Mouse (Mus musculus): ENCODE measurements around the gene Hoxd12.
A peak's percentile ranks its signal among the peaks of the same experiment; 100 is the strongest.

Gene Hoxd12

GRCm38 (mm10) chr2:74710929-74711543 is 36.2 kb downstream of the Hoxd12 start:
- DNase-seq = no peak

DNA sequence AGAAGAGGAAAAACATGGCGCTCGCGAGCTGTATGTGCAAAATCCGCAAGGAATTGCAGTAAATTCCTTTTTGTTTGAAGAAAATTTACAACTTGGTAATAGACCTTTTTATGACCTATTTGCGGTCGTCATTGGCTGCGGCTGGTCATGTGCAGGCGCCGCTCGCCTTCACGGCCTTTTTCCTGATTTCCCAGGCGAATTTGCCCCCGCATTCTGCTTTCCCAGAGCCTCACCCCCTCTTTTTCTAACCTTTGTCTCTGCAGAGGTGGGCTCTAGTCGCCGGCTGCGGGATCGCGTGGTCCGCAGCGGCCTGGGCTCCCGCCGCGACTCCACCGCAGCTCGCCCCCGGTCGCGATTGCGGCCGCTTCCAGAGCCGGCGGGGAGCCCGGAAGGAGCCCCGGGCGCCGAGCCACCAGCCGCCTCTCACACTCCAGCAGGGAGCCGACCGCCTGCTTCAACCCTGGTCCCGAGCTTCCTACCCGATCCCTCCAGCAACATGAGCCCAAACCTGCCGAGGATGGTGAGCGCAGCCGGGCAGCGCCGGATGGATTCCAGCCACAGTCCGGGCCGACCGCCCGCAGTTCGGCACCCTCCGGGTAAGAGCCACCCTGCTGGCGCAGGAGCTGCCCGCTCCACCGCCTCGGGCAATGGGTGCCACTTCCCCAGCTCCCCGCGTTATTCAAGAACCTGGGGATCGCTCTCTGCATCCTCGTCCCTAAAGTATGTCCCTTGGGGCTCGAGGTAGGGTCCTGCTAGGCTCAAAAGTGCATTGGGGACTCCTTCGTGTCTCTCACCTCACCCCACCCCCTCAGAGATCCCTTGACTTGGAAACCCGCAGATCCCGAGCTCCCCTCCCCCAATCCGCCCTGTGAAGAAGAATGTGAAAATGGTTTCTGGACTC is 37.2 kb downstream of the Hoxd12 start, which contains the start of the genes Hoxd3 and Hoxd4:
Hoxd3 (plus strand) TSS at position 207 of the 901 bp plus-strand sequence.
Hoxd4 (plus strand) TSS at position 209 of the 901 bp plus-strand sequence.
- no peak for DNase-seq

DNA sequence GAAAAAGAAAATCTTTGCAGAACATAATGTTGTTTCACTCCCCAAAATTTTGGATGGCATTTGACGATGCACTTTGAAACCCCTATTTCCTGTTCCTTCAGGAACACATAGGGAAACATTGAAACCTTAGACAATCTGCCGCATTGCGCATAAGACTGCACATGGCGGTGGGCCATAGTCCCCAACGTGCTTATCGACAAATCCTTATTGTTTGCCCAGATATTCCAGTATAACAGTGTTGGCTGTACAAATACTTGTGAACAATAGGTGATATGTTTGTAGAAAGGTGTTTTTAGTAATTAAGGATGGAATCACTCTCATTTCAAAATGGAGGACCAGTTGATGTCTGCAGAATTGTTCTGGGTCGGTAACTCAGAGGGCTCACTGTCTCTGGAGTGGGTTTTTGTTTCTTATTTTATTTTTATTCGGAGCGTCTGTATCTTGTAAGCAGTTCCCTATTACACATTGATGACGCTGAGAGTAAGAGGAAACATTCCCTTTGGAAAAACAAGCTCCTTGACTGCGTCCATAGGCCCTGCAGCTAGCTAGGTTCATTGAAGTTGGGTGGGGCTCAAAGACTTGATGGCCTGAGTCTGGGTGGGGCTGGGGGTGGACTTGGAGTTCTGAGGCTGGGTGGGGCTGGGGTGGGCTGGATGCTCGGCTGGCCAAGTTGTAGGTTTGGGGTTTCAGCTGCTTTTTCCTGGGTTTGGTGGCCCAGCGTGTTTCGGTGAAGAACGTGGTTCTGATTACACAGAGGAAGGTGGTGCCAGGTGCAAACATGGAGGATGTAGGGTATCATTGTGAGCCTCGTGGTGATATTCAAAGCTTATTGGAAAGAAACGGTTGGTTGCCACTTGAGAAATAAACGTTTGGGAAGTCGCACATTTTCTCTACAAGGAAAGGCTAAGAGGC is 38.7 kb downstream of the Hoxd12 start:
- no peak for DNase-seq

GRCm38 (mm10) chr2:74714156-74714789 is 39.5 kb downstream of the Hoxd12 start:
- DNase-seq = no peak

DNA sequence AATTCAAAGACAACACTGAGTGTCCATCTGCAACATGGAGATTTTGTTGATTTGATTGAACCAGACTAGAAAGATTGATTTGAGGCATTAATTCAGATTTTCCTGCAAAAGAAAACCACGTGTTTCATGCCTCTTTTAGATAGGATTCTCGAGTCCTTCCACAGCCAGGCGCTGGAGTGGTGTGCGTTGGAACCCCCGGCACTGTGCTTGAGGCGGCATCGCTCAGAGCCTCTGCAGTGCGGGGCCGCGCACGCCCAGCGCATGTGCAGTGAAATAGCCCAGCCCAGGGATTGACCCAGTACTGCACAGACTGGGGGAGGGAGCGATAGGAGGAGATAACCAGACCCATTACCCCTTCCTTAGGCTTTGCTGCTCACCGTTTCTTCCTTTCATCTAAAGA is 40.1 kb downstream of the Hoxd12 start:
- DNase-seq = no peak

DNA sequence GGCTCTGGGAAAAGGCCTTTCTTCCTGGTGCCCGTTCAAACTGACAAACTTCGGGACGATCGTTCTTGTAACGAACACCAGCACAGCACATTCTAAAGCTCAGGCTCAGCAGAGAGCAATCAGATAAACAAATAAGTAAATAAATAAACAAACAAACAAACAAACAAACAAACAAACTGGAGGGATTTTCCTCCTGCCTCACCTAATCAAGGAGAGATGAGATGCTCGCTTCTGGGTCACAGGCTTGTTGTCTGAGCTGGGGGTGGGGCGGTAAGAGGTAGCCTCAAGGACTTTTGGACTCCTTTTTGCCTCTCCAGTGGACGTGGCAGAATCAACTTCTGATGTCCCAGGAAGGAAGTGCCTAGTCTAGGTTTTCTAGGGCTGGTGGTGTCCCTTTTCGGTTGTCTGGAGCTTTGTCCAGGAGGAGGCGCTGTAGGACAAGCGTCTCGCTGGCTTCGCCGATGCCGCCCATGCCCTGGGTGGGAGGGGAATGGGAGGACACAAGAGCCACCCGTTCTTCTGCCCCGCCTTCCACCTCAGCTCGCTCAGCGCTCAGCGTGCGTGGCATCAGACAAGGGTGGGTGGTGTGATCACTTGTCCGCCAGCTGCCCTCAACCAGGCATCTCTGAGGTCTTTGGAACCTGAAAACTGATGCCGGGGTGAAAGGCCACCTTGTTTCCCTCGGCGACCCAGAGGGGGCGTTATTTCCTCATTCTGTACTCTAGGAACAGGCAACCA is 40.9 kb downstream of the Hoxd12 start:
- DNase-seq = peak; percentile 86 to 95

- DNase-seq = no peak
These were observed 45.6 kb downstream of the Hoxd12 start for GRCm38 (mm10) chr2:74720384-74720783.

DNA sequence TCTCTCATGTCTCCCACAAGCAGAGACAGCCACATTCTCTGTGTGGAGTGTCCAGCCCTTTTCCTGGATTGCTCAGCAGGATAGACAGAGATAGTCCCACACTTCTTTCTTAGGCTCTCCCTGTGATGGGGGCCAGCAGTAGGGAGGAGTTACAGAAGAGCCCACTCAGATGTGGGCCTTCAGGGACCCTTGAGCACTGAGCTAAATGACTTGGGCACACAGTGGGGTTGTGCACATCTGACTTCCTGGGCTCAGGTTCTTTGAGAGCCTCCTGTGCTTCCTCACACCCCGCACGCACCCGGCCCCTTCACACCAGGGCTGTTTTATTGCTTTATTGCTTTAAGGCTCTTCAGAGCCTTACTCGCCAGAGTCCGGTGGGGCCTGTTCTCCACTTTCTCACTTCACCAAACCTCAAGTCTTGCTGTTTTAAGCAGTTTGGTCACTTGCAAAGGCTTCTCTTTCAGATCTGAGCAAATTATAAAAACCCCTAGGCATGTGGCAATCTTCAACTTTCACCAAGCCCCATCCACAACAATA is 46.2 kb downstream of the Hoxd12 start:
- DNase-seq = no peak

DNA sequence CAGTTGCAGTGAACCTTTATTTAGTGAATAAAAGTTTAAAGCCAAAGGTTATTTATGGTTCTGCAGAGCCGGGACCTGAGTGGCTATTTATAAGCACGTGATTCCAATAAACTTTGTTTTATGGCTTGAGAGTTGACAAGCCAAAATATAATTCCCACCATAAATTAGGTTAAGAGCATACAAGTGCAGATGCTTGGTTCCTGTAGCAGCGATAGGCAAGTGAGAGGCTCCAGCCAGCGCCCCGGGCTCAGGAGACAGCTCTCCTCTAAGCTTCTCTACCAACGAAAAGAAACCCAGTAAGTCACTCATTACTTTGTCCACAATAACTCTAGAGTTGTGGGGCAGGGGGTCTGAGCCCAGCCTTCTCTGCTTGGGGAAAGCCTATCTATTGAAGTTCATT is 47.1 kb downstream of the Hoxd12 start:
- DNase-seq = no peak

- DNase-seq = no peak
These were observed 48.1 kb downstream of the Hoxd12 start for GRCm38 (mm10) chr2:74722949-74723348.

DNA sequence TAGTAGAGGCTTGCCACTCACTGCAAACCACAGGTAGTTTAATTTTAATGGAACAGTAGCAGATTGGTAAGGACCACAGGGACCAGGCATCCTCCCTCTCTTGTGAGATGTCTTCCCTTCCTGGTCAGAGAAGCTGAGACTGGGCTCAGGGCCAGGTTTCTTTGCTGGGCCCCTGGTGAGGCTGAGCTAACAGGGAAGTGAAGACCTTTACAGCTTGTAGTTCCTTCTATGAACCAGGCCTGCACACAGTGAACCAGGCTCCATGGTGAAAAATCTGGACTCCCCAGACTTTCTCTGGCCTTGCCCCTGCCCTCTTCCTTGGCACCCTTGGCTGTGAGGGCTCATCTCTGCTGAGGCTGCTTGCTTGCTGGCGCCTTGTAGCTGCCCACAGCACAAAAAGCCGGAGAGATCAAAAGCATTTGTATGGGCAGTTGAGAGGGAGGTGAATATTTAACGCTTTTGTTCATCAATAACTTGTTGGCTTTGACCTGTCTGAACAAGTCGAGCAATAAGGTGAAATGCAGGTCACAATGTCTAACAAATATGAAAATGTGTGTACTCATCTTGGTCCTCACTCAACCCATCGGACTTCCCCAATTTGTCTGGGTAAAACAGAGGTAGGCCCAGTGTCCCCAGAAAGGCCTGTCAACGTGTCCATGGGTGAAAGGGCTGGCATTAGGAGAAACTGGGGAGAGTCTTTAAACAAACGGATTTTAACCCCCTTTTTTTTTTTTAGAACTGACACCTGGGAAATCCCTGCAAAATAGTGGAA is 49.6 kb downstream of the Hoxd12 start:
- DNase-seq = no peak

- DNase-seq = no peak
These were observed 50.4 kb downstream of the Hoxd12 start for GRCm38 (mm10) chr2:74725171-74725570.

DNA sequence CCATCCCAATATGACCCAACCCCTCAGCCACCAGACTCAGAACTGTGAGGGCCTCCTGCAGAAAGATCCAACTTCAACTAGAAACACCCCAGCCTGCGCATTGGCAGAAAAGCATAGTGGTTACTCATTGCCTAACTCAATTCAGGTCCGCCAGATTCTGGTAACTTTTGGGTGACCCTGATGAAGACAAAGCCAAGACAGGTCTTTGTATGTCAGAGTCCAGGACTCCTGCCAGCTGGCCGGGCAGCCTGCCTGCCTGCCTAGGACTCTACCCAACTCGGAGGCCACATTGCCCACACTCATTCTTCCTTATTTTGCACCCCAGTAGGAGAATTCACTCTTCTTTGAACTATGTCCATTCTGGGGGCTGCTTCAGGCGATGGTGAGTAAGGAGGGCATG is 51.7 kb downstream of the Hoxd12 start, which contains the start of gene Gm28230:
Gm28230 (plus strand) TSS at position 178 of the 400 bp plus-strand sequence.
- no peak for DNase-seq

DNA sequence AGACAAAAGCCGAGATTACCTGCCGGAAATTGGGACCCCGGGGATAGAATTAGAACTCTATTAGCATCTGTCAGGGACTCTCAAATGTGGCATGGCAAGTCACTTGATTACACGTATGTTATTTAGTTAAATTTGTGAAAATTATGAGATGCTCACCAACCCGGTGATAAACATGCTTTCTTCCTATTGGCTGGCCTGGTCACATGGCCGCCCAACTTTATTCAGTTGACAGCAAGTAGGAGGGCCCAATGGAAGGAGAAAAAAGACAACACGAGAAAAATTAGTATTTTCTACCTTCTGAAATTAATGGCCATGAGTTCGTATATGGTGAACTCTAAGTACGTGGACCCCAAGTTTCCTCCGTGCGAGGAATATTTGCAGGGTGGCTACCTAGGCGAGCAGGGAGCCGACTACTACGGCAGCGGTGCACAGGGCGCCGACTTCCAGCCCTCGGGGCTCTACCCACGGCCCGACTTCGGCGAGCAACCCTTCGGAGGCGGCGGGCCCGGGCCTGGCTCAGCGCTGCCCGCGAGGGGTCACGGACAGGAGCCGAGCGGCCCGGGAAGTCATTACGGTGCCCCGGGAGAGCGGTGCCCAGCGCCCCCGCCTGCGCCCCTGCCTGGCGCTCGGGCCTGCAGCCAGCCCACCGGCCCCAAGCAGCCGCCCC is 52.3 kb downstream of the Hoxd12 start:
- no peak for DNase-seq

Data from cerebellum, postnatal 14 days (tissue).